Mouse (Mus musculus) embryo, embryonic 11.5 days (tissue): ENCODE results near the gene Col4a4.

ENCODE experiments used
- DNase-seq: peaks from one replicate; pipeline ENCODE4 v3.0.0-alpha.2; 2012; ENCODE audit warnings: low read depth, low spot score

Gene Col4a4

DNA sequence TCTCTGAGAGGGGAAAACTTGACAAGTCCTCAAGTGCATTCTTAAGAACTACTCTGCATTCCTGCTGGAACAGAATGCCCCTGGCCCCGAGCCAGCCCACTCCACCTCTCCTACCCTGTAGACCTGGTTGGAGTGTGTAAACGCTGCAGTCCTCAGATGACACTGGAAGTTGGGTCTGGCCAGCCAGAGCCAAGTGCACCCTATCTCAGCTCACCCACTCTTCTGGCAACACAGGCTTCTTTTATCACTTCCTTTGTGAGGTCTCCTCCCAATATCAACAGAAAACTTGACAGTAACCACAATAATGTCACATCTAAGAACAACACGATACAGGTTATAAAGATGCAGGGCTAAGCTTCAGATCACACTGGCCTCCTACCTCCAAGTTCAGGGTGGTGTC lies 8.7 kb downstream of the Col4a4 start:
- no peak for DNase-seq

DNA sequence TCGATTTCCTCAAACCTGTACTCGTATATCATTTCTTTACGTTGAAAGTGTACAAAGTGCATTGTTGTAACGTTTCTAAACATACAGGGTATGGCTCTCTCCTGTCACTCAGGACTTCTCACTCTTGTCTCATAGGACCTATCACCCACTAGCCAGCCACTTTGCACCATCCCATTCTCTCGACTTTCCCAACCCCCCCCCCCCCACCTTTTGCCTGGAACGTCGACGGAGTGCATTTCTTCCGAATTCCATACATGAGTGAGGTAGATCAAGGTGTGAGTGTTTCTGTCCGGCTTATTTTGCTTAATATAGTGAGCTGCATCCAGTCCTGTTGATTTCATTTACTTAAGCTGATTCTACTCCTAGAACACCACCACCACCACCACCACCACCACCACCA lies 9.3 kb downstream of the Col4a4 start:
- DNase-seq, result no peak

DNA sequence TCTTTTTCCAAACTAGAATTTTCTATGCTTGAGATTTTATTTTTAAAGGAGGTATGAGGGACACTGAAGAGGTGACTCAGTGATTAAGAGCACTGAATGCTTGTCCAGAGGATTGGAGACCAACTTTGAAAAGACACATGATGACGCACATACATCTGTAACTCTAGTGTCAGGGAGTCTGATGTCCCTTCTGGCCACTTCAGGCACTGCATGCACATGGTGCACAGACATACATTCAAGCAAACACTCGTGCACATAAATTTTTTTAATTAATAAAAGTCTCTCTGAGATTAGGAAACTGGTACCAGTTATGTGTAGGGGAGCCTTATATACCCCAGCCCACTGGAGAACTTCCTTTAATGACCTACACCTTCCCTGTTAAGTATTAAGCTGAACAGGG lies 10.5 kb downstream of the Col4a4 start:
- DNase-seq, result no peak

DNA sequence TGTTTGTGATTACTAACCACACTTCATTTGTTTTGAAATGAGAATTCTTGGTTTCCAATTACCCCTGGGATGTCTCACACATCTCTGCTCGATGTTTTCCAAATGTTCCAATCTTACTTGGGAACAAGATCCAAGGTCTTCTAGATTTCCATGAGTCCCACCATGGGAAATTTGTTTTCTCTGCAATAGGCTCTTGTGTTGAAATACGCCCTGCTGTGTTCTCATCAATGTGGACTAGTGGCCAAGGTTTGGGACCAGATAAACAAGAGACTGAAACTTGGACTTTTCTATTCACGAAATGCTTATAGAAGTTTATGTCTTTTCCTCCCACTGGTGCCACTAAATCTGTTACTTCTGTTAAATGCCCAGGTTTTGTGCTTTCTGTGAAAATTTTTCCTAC lies 11.0 kb downstream of the Col4a4 start:
- DNase-seq, result no peak

DNA sequence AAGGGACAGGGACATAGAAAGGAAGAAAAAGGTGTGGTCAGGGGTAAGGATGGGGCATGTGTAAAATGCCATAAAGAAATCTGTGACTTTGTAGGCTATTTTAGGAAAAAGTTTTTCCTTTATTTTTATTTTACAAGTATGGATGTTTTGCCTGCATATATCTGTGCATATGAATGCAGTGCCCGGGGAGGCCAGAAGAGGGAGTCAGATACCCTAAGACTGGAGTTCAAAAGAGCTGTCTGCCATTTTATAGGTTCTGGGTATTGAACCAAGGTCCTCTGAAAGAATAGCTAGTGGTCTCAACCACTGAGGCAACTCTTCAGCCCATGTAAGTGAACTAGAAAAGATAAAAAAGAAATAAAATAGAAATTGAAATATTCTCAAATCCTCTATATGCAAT lies 14.9 kb downstream of the Col4a4 start:
- no peak for DNase-seq

DNA sequence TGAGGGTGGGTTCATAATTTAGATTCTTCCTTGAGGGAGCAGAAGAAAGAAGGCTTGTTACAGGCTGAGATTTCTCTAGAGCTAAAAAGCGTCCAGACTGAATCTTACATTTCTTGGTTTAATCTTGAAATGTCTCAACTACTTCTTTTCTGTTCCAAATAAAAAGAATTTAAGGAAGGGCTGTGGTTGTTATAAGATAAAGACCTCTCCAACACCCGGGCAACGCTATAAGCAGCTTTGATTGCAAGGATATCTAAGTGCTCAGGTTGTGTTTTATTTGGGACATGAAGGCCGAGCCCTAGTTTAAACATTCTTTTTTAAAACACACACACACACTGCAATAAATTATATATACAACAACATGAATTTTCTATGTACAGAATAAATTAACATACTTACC lies 17.2 kb downstream of the Col4a4 start:
- no peak for DNase-seq

DNA sequence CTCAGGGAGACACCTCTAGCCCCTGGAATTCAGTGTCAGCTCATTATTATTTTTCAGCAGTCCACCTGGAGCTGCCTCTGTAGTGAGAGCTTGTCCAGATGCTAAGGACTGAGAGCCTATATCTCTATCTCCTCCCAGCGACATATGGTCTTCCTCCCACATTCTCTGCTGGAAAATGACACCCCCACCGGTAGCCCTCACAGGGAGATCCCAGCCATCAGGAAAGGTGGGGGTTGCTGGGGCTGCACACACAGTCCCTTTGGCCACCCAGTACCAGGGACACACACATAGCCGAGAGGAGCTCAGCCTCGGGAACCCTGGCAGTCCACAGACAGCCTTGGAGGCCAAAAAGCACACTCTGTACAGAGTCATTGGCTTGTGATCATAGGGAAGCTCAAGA lies 26.4 kb downstream of the Col4a4 start:
- no peak for DNase-seq

DNA sequence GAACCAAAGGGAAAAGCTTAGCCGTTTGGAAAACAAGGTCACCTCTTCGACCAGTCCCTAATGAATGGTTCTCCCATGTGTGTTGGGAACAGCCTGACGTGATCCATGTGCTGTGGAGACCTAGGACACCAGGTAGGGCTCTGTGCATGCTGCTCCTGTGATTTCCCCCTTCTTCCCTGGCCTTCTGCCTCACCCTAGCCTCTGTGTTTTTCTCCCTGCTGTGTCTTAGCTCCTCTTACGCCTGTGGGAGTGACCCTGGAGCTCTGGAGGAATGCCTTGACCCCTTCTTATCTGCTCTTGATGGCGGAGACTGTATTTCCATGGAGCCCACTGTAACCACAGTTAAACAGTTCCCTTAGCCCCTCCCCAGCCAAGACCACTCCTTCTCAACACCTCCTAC lies 31.8 kb downstream of the Col4a4 start:
- no peak for DNase-seq

DNA sequence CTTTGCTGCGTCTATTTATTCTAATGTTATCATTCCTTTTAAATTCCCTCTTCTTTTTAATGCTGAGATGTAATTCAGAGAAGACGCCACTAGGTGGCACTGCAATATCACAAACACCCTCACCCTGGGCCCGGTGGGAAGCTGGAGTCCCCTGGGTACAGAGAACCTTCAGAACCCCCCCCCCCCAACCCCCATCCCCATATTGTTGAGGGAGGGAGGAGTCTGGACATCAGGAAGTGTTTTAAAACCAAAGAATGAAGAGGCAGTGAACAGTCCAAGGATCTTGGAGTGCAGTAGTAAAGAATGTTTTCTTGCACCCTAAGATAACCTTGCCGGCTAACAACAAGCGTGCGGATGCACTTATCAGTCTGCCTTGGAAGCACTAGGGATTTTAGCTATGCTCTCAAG lies 32.2 kb downstream of the Col4a4 start:
- peak; percentile 34 for DNase-seq

DNA sequence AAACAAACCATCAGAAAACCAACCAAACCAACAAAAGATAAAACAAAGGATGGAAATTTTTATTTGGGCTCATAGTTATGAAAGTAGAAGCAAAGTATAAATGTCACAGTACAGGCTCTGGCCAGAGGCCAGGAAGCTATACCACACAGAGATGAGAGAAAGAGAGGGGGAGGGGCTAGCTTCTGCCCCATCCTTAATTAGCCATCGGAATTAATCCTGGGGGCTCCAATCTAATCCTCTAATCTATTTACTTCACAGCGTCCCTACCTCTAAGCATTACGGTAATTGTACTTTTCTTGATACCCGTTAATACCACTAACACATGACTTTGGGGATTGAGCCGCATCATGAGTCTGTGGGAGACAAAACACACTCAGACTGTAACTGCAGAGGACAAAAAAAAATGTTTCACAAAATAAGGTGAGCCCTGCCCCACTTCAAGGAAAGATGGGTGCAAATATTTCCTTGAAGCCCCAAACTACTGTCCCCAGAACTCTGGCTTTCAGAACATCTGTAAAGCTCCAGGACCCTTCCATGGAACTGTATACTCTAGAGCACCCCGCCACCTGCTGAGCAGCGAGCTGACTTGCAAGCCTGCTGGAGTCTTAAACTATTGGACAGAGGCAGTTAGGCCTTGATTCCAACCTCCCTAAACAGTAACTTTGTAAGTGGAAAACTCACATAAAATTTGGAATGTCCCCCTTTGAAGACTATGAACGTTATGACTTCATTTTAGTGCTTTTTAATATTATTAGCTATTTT lies 41.3 kb downstream of the Col4a4 start:
- no peak for DNase-seq

DNA sequence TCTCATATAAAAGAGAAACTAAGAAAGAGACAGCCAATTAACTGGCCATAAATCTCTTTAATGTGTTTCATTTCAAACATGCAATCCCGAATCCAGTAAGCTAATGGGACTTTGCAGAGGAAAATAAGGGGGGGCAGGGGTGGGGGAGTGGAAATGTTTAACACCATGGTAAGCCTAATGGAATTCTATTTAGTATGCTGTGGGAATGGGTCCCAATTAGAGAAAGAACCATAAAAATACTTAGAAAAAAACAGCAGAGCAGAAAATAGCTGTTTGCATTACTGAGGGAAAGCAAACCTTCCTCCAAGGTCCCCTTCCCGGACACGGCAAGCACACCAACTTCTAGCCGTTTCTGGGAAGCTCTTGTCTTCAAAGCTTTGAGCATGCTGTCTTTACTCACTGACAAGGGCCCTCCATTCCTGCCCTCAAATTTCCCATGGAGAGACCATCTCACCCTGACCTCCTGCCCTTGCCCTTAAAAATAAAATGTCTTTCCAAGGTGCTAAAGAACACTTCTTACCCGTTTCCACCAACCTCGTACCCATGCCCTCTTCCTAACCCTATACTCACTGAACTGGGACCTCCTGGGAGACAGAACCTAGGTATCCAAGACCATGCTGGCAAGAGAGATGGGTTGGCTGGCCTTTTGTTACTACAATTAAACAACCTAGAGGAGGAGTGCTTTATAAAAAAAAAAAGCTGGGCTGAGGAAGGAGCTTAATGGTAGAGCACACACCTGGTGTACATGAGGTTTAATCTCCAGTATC lies 42.0 kb downstream of the Col4a4 start:
- DNase-seq, result no peak

DNA sequence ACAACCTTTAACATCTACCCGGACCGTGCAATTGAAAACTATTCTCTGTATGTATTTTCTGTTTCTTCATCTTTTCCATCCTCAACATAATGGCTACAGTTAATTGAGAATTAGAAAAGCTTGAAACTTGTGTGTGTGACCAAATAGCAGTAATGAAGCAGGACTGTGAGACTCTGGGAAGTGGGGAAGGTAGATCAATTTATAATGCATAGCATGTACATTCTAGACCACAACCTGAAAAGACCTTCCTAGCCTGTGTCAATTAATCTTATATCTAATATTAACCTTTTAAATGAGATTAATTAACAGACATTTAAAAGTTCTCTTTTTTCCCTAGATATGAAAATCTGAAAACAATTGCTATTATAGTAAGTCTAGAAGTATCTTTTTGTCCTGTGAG lies 42.7 kb downstream of the Col4a4 start:
- DNase-seq, result no peak

DNA sequence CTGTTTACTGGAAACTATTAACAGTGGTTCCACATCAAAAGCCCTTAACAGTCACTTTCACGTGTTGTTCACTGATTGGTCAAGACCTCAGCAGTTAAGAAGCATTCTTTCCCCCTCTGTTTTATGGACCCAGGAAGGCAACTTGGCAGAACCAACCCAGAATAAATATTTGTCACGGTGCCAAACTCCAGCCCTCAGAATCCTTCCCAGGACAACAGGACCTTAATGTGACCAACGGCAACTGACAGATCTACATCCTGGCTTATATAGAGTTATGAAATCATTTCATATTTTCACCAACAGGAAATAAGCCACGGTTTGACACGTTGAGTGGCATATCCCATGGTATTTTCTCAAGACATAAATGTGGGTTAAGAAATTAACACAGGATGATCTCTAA lies 46.6 kb downstream of the Col4a4 start:
- no peak for DNase-seq

DNA sequence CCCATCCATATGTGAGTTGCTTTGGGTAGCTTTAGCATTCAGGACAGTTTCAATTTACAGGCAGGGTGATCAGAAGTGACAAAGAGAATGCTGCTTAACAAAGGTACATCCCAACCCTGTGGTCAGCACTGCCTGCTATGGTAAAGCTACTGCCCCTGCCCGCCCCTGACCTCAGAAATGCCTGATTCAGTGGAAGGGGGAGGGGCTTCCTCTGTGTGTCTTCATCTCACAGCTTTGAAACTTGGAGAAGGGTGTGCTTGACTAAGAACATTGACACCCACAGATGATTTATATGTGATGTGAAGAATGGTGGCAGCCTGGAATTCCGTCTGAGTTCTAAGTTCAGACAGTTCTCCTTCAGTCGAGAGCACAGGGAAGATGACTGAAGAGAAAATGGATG lies 48.8 kb downstream of the Col4a4 start:
- DNase-seq, result no peak

DNA sequence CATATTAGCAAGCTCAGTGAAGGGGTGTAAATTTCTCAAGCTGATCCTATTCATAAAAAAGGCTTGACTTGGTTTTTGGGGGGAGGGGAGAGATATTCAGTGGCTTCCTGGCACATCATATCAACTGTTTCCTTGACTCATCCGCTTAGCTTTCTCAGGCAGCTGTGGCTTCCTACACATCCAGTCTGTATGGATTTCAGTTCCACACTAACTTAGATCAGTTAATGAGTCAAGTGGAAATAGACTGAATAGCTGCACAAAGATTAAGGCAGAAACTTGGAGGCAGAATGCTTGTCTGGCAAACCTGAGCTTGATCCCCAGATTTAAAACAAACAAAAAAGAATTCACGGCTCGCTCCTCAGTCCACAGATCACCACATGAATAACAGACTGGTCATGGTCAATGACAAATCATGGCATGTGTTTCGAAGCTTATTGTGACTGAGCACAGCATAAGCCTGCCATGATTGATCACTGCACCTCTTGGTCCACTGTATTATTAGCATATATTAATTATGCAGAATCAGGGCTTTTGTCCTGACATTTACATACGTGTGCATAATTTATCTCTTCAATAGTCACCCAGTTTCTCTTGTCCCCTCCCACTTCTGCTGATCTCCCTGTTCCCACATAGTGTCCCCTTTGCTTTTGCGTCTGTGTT lies 50.0 kb downstream of the Col4a4 start:
- DNase-seq, result no peak

DNA sequence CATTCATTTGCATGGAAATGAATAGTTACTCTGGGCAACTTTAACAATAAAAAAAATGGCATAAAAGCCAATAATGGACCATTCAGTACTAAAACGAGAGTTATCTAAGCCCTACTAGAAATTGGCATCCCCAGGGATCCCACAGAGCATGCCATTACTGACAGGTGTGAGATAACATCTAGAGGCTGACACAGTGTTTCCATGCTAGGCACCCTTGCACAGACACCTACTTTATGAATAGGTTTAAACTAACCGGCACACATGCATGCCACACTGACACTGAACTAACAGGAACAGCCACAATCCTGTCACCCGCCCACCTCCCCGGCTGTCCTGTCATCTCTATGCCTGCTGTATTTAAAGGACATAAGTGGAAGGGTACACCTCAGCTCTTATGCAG lies 58.7 kb downstream of the Col4a4 start:
- no peak for DNase-seq

DNA sequence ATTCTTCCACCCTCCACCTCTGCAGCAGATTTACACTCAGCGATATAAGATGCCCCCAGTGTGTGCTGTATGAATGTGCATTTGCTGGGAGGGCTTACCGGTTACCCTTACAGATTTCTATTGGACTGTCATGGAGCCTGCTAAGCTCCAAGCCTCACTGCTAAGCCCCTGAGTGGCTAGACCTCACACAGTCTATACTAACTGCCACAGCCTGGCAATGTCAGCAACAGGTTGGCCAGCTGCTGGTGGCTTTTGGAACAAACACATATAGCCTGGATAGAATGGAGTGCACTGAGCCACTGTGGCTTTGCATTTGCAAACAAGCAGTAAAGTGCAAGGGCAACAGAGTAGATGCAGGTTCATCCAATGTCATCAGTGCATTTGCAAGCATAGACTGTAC lies 94.7 kb downstream of the Col4a4 start:
- DNase-seq, result no peak

DNA sequence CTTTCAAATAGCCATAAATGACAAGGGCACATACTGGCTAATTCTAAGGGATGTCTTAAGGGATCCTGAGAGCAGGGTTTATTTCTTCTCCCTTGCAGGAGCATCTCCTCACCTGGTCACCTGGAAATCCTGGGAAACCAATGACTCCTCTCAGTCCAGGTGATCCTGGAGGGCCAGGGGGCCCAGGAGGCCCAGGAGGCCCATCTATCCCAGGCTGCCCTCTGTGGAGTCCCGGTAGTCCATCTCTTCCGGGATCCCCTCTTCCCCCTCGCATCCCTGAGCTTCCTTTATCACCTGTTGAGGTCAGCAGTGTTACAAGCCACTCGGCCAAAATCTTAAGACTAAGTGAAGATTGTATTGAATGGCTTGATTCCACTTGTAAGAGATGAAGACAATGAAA lies 100.3 kb downstream of the Col4a4 start:
- no peak for DNase-seq

DNA sequence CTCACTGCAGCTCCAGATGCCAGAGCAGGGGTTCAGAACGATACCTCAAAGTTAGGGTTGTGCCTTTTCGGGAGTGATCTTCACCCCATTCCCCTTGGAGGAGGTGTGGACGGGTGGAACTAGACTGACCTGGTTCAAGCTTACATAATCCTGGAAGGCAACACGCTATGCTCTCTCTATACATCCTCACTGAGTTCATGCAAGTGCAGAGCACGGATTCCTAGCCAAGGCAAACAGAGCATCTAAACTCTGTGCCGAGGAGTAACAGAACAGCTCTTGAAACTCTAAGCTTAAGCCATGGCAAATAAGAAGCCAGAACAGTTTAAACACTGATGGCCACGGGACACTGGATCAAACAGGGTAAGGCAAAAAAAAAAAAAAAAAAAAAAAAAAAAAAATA lies 104.3 kb downstream of the Col4a4 start:
- no peak for DNase-seq

DNA sequence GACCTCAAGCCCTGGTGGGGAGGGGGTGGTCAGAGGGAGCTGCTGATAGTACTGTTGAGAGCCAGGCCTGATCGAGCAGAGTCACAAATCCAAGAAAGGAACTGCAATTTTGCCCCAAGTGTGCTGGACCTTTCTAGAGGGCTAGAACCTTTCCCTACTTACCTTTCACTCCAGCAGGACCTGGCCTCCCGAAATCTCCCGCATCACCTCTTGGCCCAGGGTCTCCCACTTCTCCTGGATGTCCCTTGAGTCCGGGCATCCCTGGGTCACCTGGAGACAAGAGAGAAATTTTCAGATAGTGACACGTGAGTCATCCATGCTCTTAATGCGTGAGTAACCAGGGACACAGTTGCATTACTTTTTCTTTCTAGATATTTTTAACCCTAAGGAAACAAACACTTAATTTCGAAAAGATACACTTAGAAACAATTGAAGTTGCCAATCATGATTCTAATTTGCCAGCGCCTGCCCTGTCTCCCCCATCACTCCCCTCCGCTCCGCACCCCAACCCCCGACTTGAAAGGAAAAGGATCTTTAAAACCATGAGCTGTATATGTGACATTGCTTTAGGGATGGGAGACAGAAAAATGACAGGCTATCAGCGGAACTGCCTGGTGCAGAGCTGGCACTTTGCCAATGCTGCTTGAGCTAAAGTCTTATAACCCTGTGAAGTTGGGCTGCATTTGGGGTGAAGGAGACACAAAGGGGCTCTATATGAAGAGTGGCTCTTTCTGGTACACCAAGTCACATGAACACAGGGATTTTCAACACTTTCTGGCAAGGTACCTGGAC lies 106.8 kb downstream of the Col4a4 start:
- no peak for DNase-seq

DNA sequence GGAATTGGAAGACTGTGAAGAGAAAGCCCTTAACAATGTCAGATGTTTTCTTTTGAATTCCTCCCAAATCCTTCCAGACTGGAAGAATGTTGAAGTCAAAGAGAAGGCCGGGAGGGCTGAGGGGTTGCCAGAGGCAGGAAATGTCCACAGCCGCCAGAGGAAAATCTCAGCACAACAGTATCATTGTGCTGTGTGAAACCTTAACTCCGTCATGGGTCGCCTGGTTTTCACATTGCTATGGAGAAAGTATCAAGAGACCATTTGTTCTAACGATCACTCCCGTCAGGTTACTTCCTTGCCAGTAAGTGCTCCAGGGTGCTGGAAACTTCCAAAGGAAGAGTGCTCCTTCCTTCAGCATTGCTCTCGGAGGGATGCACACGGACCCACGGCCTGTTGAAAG lies 109.9 kb downstream of the Col4a4 start:
- peak; percentile 49 for DNase-seq

DNA sequence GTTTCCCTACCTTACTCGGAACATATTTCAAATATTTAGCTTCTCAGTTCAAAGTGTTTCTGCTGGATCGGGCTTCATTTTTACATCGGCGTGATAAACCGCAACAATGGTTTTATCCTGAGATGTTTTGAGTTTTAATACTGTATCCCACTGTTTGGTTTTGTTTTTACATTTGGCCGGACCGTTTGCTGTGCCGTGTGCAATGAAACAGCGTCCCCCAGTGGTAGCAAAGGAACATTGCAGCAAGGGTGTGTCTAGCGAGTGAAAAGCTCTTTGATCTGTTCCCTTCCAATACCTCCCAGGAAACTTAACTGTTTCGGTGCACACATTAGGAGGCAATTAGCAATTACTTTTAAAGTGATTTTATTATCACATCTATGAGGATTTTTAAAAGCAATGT lies 110.4 kb downstream of the Col4a4 start:
- peak; percentile 52 for DNase-seq
